Mouse (Mus musculus) cerebellum, adult 2 months (tissue): Measurements from ENCODE around the gene Tlr4.

ENCODE experiments used
- CTCF ChIP-seq: fragments of 200-500 bp; IDR thresholded peaks from 2 replicates; pipeline ENCODE4 v1.5.1; 2011; ENCODE audit warnings: low read depth, mild to moderate bottlenecking, control low read depth, low read length, moderate library complexity, borderline replicate concordance; ENCODE audit not compliant: insufficient read depth
- POLR2A ChIP-seq: fragments of 200-500 bp; IDR thresholded peaks from 2 replicates; pipeline ENCODE4 v1.6.1; 2011; ENCODE audit warnings: low read length, control low read depth, borderline replicate concordance; ENCODE audit not compliant: insufficient read depth

DNA sequence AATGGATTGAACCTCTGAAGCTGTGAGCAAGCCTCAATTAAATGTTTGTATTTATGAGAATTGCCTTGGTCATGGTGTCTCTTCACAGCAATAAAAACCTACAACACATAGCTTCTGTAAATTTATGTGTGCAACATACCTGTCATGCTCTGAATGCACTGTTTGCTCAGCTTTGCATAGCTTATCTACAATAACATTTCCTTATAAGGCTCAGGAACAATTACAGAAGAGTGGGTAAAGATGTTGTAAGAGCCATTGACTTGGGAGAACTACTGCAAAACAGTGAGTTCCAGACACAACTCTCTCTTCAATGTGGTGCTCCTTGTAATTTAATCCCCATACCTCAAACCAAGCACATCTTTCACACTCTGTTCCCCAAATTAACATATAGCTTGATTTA is 21.6 kb upstream of the Tlr4 start:
- TF ChIP-seq POLR2A (no peak), CTCF (no peak)
